Mouse (Mus musculus): Measurements from ENCODE around the gene Mrfap1. TPM values are rescaled to one million over a fixed set of nuclear protein-coding genes. Genes with fewer than 3 reads are reported as not detected.
A peak's percentile ranks its signal among the peaks of the same experiment; 100 is the strongest.

Mrfap1 gene
- total and polyA plus RNA-seq, 3 experiments = 211 to 317 (median 312) TPM

DNA sequence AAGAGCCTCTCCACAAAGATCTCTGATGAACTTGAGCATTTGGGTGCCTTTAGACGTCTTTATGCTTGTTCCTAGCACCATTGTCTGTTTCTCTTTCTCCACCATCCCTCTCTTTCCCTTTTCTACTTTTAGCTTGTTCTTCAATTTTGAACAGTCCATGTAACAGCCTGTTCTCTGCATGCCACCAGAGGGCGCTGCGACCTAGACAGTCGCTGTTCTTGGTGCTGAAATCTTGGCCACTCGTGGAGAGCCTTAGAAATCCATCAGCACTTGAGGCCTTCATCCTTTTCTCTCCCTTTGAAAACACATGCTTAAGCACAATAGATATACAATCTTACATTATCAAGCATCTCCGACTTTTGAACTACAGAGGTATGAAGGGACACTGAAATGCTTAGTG, 39.4 kb upstream of the Mrfap1 start:
- peak; percentile 61 for DNase-seq (ENCODE audit: extremely low read depth)
- H3K4me3 ChIP-seq (replicated peaks in 1 of 3; ENCODE audit: low read depth in 2 of 3, low read length in 2 of 3, poor library complexity in 1 of 3) = no peak overlapping the region
- dilution Hi-C loops (cut with MboI; ENCODE audit: extremely low pct_ligation_motif_present, extremely low pct_unique_long_range_greater_than_20kb, low sequenced_read_pairs) = no loop called here
- H3K79me2 ChIP-seq (replicated peaks; ENCODE audit: control insufficient read depth, extremely low read depth, insufficient read depth, poor library complexity, severe bottlenecking) = no peaks in the 10 kb centered on the region
- peaks cover 0 to 5% of the 10 kb centered on the region in 2 experiments; a peak in 2 of 4 replicates for H3K4me1 ChIP-seq (ENCODE audit: control insufficient read depth in 1 of 2, insufficient read depth in 2 of 2)
- TF ChIP-seq IRF4 (IDR thresholded peaks at IDR 0.05; ENCODE audit: low read depth, low read length) (peak; percentile 30; the same call in 1 of the 2 replicates), MXI1 (IDR thresholded peaks at IDR 0.05; ENCODE audit: low read depth, low read length) (peak; percentile 64), CTCF (conservative IDR thresholded peaks at IDR 0.05 in 1 of 2, IDR thresholded peaks at IDR 0.05 in 1 of 2; ENCODE audit: low read depth in 2 of 2, low read length in 2 of 2) (peak; percentile 81 to 98), MEF2A (IDR thresholded peaks at IDR 0.05; ENCODE audit: borderline replicate concordance, low read depth, low read length) (peak; percentile 19; the same call in 1 of the 2 replicates), RAD21 (IDR thresholded peaks at IDR 0.05; ENCODE audit: low read depth, low read length) (peak; percentile 75), ETS1 (conservative IDR thresholded peaks at IDR 0.05; ENCODE audit: low read depth, low read length) (no peak), TCF12 (IDR thresholded peaks at IDR 0.05; ENCODE audit: low read depth, low read length) (0 out of 2 replicates have a peak, but pooled peaks have one; percentile 42), ZNF384 (IDR thresholded peaks at IDR 0.05; ENCODE audit: low read depth, low read length) (no peak), ZC3H11A (IDR thresholded peaks at IDR 0.05; ENCODE audit: low read depth, low read length) (peak; percentile 69), SIN3A (IDR thresholded peaks at IDR 0.05; ENCODE audit: low read length) (peak; percentile 89), SMC3 (IDR thresholded peaks at IDR 0.05; ENCODE audit: low read depth, low read length) (peak; percentile 97), NELFE (IDR thresholded peaks at IDR 0.05; ENCODE audit: low read depth, low read length) (peak; percentile 31; the same call in 1 of the 2 replicates), HCFC1 (IDR thresholded peaks at IDR 0.05; ENCODE audit: low read depth, low read length) (peak; percentile 26; the same call in 1 of the 2 replicates), MYC (IDR thresholded peaks at IDR 0.05; ENCODE audit: low read depth, low read length) (0 out of 2 replicates have a peak, but pooled peaks have one; percentile 35), RCOR1 (conservative IDR thresholded peaks at IDR 0.05; ENCODE audit: low read depth, low read length) (no peak), ZKSCAN1 (IDR thresholded peaks at IDR 0.05; ENCODE audit: borderline replicate concordance, low read depth, low read length) (no peak)
- peaks cover 5% of the 10 kb centered on the region for H3K9me3 ChIP-seq (replicated peaks; ENCODE audit: low read length)
- no peaks in the 10 kb centered on the region for H3K36me3 ChIP-seq (replicated peaks in 1 of 2; ENCODE audit: control insufficient read depth in 1 of 2, insufficient read depth in 1 of 2, low read length in 1 of 2)
- H3K4me2 ChIP-seq (ENCODE audit: insufficient read depth, low read depth, poor library complexity, severe bottlenecking) = no peak overlapping the region
- H3K9ac ChIP-seq (ENCODE audit: insufficient read depth, low read depth) = no peak overlapping the region
- in situ Hi-C loops (cut with MboI; ENCODE audit: low pct_ligation_motif_present, low pct_unique_long_range_greater_than_20kb, low sequenced_read_pairs) = no loop called here
- H3K27me3 ChIP-seq (replicated peaks) = peaks cover 74% of the 10 kb centered on the region
- no peak overlapping the region for H3K27ac ChIP-seq (ENCODE audit: insufficient read depth, low read depth)

- in situ Hi-C loops (cut with MboI; ENCODE audit: low pct_ligation_motif_present, low pct_unique_long_range_greater_than_20kb, low sequenced_read_pairs) = loop anchor here (5.0 kb wide), 1 partner anchor 86 kb away; no protein-coding TSS in a partner anchor
- peak overlapping the region; percentile 42 for H3K4me2 ChIP-seq (ENCODE audit: insufficient read depth, low read depth, poor library complexity, severe bottlenecking)
- H3K27me3 ChIP-seq (replicated peaks) = peaks cover 40% of the 10 kb centered on the region
- no peak overlapping the region for H3K9ac ChIP-seq (ENCODE audit: insufficient read depth, low read depth)
- H3K36me3 ChIP-seq (replicated peaks in 1 of 2; ENCODE audit: control insufficient read depth in 1 of 2, insufficient read depth in 1 of 2, low read length in 1 of 2) = peaks cover 24 to 30% of the 10 kb centered on the region in 2 experiments
- TF ChIP-seq ZNF384 (IDR thresholded peaks at IDR 0.05; ENCODE audit: low read depth, low read length) (no peak), JUND (conservative IDR thresholded peaks at IDR 0.05; ENCODE audit: low read depth, low read length) (no peak), PAX5 (IDR thresholded peaks at IDR 0.05; ENCODE audit: low read length) (no peak), HCFC1 (IDR thresholded peaks at IDR 0.05; ENCODE audit: low read depth, low read length) (peak; percentile 87), KAT2A (IDR thresholded peaks at IDR 0.05; ENCODE audit: insufficient replicate concordance, low read length) (peak; percentile 59; the same call in 1 of the 2 replicates), USF1 (IDR thresholded peaks at IDR 0.05; ENCODE audit: low read depth, low read length) (no peak), NRF1 (IDR thresholded peaks at IDR 0.05; ENCODE audit: low read depth, low read length) (no peak), CTCF (conservative IDR thresholded peaks at IDR 0.05 in 1 of 2, IDR thresholded peaks at IDR 0.05 in 1 of 2; ENCODE audit: low read depth in 2 of 2, low read length in 2 of 2) (peak in 1 of 2 experiments; percentile 13; a peak in 1 of 4 replicates)
- peaks cover 5% of the 10 kb centered on the region for H3K9me3 ChIP-seq (replicated peaks; ENCODE audit: low read length)
- peak; percentile 38 for DNase-seq (ENCODE audit: extremely low read depth)
- no peaks in the 10 kb centered on the region for H3K79me2 ChIP-seq (replicated peaks; ENCODE audit: control insufficient read depth, extremely low read depth, insufficient read depth, poor library complexity, severe bottlenecking)
- no peak overlapping the region for H3K4me3 ChIP-seq (replicated peaks in 1 of 3; ENCODE audit: low read depth in 2 of 3, low read length in 2 of 3, poor library complexity in 1 of 3)
- dilution Hi-C loops (cut with MboI; ENCODE audit: extremely low pct_ligation_motif_present, extremely low pct_unique_long_range_greater_than_20kb, low sequenced_read_pairs) = no loop called here
- H3K4me1 ChIP-seq (ENCODE audit: control insufficient read depth in 1 of 2, insufficient read depth in 2 of 2) = peaks cover 6 to 20% of the 10 kb centered on the region in 2 experiments
- no peak overlapping the region for H3K27ac ChIP-seq (ENCODE audit: insufficient read depth, low read depth)
Measured at GRCm38 (mm10) chr5:36831272-36831671, 34.7 kb upstream of the Mrfap1 start.

Measured in CH12.LX (cell line).